Comparison of ENCODE assay signal across 17 mouse cellular contexts in genomic region chr7:35139880-35140279, GRCm38 (mm10). TPM values are rescaled to one million over a fixed set of nuclear protein-coding genes. Genes with fewer than 3 reads are reported as not detected.
DNase-seq lines count a peak whose midpoint lies in the region; ATAC-seq lines count a peak whose summit lies in the region.
"Had no signal": no experiment of that assay in that cellular context is flagged by ENCODE, and none has a peak within 500 bp of the region (broad histone marks: within the 10 kb centered on the region; RNA-seq: fewer than 3 reads in every experiment).

No protein-coding gene starts in this region.

- peak; percentile 40 for DNase-seq in 416B (ENCODE audit: low read depth)
- no peak for DNase-seq in lung, postnatal 10 days
- no peak for DNase-seq in heart, postnatal 25 days (ENCODE audit: low spot score)
- DNase-seq in urinary bladder, postnatal 4 days (ENCODE audit: low spot score in 2 of 2): no peak
- DNase-seq: adrenal gland, adult 8-10 months; cerebellum, adult 2 months; cerebellum, postnatal 14 days; gastrocnemius, postnatal 14 days; heart, postnatal 36 days; kidney, adult 8-10 months had no signal

- intact Hi-C loops in heart, postnatal 25 days (cut with DNase I): no loop called here

- peak; percentile 64 for ATAC-seq in CD4-positive, CD25-positive, alpha-beta regulatory T cell, adult 4 months
- peak; percentile 86 for ATAC-seq in common myeloid progenitor, adult 5-6 weeks (replicated peaks; ENCODE audit: low read depth, poor library complexity, severe bottlenecking)
- peak; percentile 84 for ATAC-seq in inflammation-experienced regulatory T-cells, adult 6 months
- ATAC-seq in frontal cortex, adult (ENCODE audit: low TSS enrichment): no peak
- ATAC-seq: forebrain, embryonic 15.5 days; intestine, postnatal 0 days had no signal

RNA-seq across cellular contexts. Expression of gene Cebpa, which starts 20.8 kb away (rescaled TPM):
- 1 to 10 TPM in 1 of 2 experiments, under 1 TPM in 1; 0.47 to 1.1 TPM for polyA plus RNA-seq in CD4-positive, CD25-positive, alpha-beta regulatory T cell, adult 4 months (2017; shearing (Covaris generic))
- total RNA-seq in common myeloid progenitor, adult 5-6 weeks (2017): 14.3 and 19.7 TPM in 2 replicates
- polyA plus RNA-seq in inflammation-experienced regulatory T-cells, adult 6 months (2017; shearing (Covaris generic)): 1 to 10 TPM in 2 of 3 experiments, under 1 TPM in 1; 0.38 to 2.4 (median 2.3) TPM
- total RNA-seq in heart, postnatal 25 days (2021): 1 to 10 TPM; 5.8 to 6.1 TPM

RNA-seq across cellular contexts. Expression of gene Slc7a10, which starts 46.3 kb away (rescaled TPM):
- 1 to 10 TPM; 6.7 to 7.4 TPM for polyA plus RNA-seq in CD4-positive, CD25-positive, alpha-beta regulatory T cell, adult 4 months (2017; shearing (Covaris generic))
- total RNA-seq in common myeloid progenitor, adult 5-6 weeks (2017): not detected in 2 replicates
- 1 to 10 TPM; 1.5 to 7.3 (median 6.3) TPM for polyA plus RNA-seq in inflammation-experienced regulatory T-cells, adult 6 months (2017; shearing (Covaris generic))
- under 1 TPM; 0.26 to 0.78 TPM for total RNA-seq in heart, postnatal 25 days (2021)
- total RNA-seq: ES-E14 had no signal
